Mouse (Mus musculus): ENCODE results near the gene Efemp2.
"Not testable (repeated sequence)": the region's sequence is repeated elsewhere in the genome, so short reads cannot be mapped to it uniquely, and the experiment has no call there.

GRCm38 (mm10) chr19:5489721-5490120 is 16.0 kb downstream of the Efemp2 start:
- not testable (repeated sequence) for TF ChIP-seq CTCF (IDR thresholded peaks at IDR 0.05; ENCODE audit: control insufficient read depth, insufficient read depth, low read length); POLR2A (IDR thresholded peaks at IDR 0.05; ENCODE audit: borderline replicate concordance, control insufficient read depth, low read depth, low read length)
